Mouse (Mus musculus): ENCODE data around the gene Fgfr2.
"Not testable (repeated sequence)": the region's sequence is repeated elsewhere in the genome, so short reads cannot be mapped to it uniquely, and the experiment has no call there.

Fgfr2 gene

DNA sequence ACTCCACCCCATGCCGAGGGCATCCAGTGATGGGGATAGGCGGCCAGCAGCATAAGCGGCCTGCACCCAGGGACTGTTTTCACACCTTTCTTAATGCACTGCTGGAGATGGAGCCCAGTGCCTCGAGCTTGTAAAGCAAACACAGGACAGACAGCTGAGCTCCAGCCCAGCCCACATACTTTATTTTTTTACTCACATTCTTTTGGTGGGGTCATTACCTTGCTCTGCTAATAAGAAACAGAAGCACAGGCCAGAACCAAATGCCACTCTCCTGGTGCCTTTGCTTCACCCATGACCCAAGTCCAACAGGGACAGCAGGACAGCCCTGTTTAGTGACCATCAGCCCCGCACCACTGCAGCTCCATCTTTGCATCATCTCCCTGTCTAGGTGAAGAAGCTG, 2961.6 kb downstream of the Fgfr2 start:
- no peak for DNase-seq (ENCODE audit: low read depth, low spot score)

GRCm38 (mm10) chr7:130158845-130159244, 2964.3 kb downstream of the Fgfr2 start:
- DNase-seq (ENCODE audit: low read depth, low spot score) = no peak

GRCm38 (mm10) chr7:130153363-130153969, 2969.7 kb downstream of the Fgfr2 start:
- DNase-seq (ENCODE audit: low read depth, low spot score) = no peak

GRCm38 (mm10) chr7:130148906-130149305, 2974.2 kb downstream of the Fgfr2 start:
- no peak for DNase-seq (ENCODE audit: low read depth, low spot score)

- DNase-seq (ENCODE audit: low read depth, low spot score) = no peak
Measured at GRCm38 (mm10) chr7:130147230-130147629, 2975.9 kb downstream of the Fgfr2 start.

DNA sequence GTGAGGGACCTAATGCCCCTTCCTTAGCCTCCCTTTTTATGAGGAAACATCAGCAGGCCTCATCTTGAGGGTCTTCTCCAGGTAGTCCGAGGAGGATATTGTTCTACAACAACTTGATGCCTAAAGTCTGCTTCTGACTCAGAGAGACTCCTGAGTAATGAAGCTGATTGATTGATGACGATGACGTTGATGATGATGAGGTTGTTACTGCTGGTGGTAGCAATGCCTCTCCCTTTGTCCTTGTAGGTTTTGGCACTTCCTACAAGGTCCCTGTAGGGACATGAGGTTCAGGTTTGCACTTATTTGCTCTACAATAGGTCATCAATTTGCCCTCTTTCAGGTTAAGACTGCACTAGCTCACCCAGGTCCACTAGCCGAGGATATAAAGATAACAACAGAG, 2977.9 kb downstream of the Fgfr2 start:
- DNase-seq (ENCODE audit: low read depth, low spot score) = no peak

DNA sequence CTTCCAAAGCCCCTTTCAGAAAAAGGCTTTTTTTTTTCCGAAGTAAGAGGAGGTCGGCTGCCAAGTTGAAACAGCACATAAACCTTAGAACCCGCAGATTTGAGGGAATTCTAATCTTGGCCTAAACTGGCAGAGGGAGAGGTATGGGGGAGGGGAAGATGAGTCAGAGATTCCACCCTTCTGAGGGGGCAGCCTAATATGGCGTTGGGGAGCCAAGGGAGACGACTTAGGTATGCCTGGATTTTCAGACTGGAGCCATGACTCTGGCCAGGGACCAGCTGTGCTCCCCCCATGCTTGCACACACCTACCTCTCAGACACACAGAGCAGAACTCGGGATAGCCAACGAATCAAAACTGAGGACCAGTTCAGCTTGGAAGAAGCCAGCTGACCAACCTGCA, 2979.8 kb downstream of the Fgfr2 start:
- DNase-seq (ENCODE audit: low read depth, low spot score) = no peak

- no peak for DNase-seq (ENCODE audit: low read depth, low spot score)
Measured at GRCm38 (mm10) chr7:130141088-130141873, 2981.9 kb downstream of the Fgfr2 start.

DNA sequence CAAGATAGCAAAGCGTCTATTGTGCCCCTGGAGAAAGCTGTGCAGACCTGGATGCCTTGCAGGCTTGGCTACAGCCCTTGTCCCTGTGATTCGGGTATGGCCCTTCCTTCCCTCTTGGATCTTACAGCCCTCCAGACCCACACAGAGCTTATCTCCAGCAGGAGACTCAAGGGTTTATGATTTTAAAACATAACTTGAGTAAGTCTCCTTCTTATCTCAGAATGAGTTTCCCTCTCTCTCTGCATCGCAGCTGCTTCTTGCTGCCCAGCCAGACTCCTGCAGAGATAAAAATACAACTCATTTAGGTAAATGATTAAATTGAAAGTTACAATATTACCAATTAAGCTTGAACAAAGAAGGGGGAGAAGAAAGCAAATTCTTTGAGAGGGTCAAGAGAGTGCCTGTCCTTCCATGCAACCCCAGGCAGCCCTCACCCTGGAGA, 2988.2 kb downstream of the Fgfr2 start:
- no peak for DNase-seq (ENCODE audit: low read depth, low spot score)

GRCm38 (mm10) chr7:130134428-130134827, 2988.7 kb downstream of the Fgfr2 start:
- not testable (repeated sequence) for DNase-seq (ENCODE audit: low read depth, low spot score)

DNA sequence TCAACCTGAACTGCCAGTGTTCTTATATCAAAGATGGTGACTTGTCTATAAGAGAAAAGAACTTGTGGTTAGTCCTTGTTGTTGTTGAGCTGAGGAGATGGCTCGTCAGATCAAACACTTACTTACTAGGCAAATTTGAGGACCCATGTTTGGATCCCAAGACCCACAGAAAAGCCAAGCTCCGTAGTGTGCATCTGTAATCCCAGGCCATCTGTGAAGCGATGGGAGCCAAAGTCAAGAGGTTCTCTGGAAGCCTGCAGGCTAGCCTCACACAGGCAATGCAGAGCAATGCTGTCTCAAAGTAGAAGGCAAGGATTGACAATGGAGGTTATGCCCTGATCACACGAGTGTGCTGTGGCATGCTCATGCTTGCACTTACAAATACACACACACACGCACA, 2992.9 kb downstream of the Fgfr2 start:
- no peak for DNase-seq (ENCODE audit: low read depth, low spot score)

DNA sequence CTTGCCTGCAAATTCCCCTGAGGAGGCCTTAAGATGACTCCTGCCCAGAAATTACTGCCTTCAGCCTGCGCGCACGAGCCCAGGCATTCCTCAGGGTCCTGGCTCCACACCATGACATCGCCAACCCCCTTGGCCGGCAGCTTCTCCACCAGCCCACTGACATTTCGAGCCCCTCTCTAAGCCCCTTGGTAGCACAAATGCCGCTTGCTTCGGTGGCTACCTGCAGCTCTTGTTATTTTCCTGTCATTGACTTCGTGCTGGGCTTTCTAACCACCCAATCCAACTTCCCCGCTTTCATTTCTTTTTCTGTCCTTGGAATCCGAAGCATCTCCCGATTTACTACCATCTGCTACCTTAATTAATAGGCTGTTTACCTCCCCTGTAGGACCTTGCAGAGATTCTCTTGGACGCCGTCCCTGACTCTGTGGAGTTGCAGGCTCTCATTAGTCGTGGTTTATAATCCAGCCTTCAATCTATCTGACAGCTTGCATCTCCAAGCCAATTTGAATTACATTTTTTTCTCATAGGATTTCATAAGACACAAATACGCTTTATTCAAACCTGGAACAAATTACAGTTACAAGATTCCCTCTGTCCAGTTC, 2993.7 kb downstream of the Fgfr2 start:
- no peak for DNase-seq (ENCODE audit: low read depth, low spot score)

GRCm38 (mm10) chr7:130121507-130121906, 3001.6 kb downstream of the Fgfr2 start:
- DNase-seq (ENCODE audit: low read depth, low spot score) = no peak

- no peak for DNase-seq (ENCODE audit: low read depth, low spot score)
Measured at GRCm38 (mm10) chr7:130119466-130119865, 3003.7 kb downstream of the Fgfr2 start.

DNA sequence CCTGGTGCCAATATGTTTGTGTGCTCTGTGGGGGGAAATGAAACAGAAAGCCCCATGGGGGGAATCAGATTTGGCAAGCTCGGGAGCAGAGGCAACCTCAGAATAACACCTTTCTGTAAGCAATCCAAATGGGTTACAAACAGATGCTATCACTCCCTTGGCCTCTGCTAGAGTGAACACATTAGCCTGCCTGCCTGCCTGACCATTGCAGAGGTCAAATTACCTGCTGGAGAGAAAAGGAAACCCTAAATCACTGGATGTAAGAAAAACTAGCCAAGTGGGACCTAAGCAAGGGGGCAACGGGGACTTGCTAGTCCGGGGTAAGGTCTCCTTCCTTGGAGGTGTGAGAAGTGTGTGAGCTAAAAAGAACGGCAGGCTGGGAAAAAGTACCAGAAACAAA, 3004.4 kb downstream of the Fgfr2 start:
- DNase-seq (ENCODE audit: low read depth, low spot score) = no peak

DNA sequence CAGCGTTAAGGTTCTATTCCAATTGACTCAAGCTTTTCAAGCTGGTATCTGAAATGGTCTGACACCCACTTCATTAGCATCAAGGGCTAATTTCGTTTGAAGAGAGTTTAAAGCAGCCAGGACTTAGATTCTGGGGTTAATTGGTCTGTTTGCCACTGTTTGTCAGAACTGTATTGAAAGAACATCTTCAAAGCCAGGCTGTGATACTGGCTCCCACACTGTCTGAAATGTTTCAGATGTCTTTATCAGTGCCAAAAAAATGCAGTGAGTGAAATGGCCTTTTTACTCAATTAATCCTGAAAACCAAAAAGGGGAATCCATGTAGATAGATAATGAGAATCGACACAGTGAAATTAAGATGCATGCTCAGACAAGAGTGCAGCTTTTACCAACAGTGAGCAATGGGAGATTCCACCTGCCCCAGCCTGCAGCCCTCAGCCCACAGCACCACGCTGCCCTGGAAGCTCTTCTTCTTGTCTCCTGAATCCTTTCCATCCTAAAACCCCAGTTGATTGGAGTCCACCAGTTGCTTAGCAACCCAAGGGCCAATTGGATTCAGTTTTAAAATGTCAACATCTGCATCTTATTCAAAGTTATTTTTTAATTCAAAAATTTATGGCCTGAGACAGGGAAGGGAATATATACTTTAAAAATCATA, 3005.6 kb downstream of the Fgfr2 start:
- DNase-seq (ENCODE audit: low read depth, low spot score) = no peak

- no peak for DNase-seq (ENCODE audit: low read depth, low spot score)
Measured at GRCm38 (mm10) chr7:130114436-130114835, 3008.7 kb downstream of the Fgfr2 start.

All from CD4-positive, CD25-positive, alpha-beta regulatory T cell, adult 2 months (primary cell).